Mouse (Mus musculus) frontal cortex, postnatal 10 days (tissue): ENCODE measurements around the gene Hnrnpa1.

Experiments
- DNase-seq, 2 experiments: peaks; one replicate each; pipeline ENCODE4 v3.0.0; 2022; ENCODE audit warnings: low spot score in 2 of 2, mixed read lengths in 1 of 2

Gene Hnrnpa1

DNA sequence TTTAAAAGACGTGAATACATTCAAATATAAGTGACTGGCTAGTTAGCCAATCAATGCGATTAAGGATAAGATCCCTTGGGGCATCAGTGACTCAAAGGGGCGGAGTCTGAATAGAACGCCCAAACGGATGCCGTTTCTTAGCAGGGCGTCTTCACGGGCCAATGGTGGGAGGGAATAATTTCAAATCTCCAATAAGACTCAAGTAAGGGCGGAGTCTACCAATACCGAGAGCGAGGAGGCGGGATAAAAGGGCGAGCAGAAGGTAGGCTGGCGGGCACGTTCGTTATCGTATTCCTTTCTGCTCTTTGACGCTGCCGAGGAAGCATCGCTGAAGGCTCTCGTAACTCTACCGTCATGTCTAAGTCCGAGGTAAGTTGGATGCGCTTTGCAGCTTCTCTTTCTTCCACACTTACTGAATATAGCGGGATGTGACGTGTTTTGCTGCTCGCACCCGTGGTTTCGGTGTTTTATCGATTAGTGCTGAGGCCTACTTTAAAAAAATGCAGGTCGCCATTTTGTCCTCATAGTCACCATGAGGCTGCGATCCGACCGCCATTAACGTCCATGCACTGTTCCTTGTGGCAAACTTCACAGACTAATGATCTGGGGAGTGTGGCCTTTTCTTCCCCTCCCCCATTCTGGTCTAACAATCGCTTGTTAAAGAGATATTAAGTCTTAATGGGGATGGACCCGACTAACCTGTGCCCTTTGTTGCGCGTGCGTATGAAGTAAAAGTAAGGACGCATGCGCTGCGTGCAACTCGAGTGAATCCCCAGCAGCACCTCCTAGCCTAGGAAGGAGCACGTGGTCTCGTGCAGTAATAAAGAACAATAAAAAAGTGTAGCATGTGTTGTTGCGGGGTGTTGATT lies at the start of gene Hnrnpa1:
TSS of gene Hnrnpa1 (plus strand) at position 273 of the 869 bp plus-strand sequence.
- DNase-seq: peak; percentile 91 to 95

DNA sequence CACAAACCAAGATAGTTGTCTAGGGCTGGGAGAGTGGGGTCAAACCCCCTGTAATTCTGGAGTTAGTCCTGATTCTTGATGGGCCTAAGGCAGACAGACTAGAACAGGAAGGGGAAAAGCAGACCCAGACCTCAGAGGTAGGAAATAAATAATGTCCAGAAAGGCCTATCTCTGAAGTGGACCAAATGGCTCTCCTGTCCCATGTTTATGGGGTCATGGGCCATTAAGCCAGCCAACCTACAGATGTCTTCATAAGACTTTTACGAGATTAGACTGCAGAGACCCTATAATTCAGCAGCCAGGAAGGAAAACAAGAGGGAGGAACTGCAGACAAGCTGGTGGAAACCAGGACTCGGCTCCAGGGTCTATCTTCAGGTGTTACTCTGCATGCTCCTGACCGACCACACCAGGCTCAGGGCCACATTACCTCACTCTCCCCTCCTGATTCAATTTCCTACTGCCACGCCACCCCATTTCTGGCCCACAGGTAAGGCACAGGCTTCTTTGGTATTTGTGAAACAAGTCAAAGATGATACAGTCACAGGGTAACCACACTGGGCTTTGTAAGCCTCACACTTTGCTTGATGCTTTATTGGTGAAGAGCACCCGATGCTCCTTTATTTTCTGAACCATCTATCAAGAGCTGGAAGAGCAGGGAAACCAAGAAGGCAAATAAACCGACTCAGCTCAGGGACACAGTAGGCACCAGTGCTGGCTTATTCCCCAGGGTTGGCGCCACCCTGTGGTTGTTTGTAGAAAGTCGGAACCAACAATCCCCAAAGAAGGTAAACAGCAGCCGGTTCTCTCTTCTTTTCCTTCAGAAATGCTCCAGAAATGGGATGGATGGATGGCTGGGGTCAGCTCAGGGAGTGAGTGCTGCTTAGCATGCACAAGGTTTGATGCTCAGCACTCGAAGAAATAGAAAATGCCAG lies 49.4 kb upstream of the Hnrnpa1 start:
- no peak for DNase-seq

DNA sequence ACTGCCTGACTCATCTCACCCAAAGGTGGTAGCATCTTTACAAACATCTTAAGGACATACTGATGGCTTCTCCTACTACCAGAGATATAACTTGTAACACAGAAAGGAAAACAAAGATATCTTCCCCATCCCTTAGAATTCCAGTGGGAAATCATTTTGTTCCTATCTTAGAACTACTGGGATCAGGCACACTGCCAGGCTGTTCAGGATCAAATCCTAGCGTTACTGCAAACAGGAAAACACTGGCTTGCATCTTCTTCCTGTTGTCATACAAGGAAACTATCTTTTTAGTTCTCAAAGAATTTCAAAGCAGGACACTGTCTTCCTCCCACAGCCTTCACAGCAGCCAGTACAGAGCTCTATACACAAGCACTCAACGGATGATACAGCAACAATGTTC lies 46.6 kb upstream of the Hnrnpa1 start:
- no peak for DNase-seq

DNA sequence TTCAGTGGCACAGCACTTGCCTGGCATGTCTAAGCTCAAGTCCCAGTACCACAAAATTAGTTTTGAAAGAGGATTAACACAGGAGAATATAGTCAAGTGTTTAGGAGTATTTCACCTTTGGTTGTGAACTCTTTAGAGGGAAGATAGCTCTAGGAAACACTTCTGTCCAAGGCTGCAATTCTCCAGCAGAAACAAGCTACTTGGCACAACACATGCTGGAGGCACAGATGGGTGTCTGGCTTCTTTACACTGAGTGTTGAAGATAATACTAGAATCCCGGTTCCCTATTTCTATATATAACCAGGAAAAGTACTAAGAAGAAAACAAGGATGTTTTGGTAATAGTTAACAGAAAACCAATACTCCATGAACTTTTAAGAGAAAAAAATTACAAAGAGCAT lies 43.4 kb upstream of the Hnrnpa1 start:
- no peak for DNase-seq

DNA sequence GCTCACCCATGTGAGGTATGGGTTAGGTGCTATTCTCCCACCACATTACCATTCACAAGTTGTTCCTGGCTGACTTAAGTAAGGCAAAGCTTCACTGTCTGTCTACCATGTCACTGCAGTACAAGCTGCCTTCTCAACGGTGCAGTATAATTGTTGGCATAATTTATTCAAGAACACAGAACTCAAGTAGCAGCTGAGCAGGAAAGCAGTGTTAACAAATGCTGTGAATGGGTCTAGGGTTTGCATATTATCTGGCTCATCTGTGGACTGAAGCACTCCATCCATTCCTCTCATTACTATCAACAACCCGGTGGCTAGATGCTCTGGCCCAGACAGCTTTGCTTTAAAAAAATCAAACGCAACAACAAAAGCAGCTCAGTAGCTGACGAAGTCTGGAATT lies 42.4 kb upstream of the Hnrnpa1 start:
- no peak for DNase-seq

DNA sequence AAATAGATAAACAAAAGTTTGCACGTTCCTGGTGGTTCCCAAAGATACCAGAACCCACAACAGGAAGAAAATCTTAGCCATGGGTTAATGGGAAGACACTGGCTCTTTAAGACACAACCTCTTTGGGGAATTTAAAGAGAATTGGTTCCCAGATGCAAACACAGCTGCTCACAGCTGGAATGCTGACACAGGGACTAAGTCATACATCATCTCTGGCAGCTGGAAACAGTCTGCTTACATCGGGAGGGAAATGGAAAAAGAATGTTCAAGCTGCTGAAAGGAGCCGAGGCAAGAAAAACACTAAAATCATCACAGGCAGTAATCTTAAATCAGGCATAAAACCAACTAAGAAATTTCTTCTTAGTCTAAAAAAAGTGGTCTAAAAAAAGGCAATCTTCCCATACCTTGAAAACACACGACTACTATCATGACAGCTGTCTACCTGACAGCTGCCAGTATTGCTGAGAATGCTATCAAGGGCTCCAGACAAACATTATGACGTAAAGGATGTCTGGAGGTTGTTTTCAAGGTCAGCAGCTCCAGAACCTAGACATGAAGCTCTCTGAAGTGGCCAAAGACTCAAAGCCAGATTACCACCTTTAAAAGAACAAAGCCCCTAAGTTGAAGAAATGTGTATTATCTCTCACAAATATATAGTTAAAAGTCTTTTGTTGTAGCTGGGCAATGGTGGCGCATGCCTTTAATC lies 38.0 kb upstream of the Hnrnpa1 start:
- DNase-seq: no peak

DNA sequence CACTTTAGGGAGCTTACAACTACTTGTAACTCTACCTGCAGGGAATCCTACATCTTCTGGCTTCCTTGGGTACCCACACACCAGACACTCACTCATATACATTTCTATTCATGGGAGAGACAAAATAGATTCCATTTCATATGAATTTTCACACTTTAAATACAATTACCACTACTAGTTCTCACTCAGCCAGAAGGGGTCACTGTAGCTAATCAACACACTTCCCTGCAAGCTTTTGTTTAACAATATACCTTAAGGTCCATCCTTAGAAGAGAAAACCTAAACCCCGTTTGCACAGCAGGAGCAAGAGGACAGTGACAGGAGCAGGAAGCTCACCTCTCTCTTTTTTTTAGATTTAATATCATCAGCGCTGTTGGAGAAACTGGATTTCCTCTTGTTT lies 35.1 kb upstream of the Hnrnpa1 start:
- DNase-seq: no peak

DNA sequence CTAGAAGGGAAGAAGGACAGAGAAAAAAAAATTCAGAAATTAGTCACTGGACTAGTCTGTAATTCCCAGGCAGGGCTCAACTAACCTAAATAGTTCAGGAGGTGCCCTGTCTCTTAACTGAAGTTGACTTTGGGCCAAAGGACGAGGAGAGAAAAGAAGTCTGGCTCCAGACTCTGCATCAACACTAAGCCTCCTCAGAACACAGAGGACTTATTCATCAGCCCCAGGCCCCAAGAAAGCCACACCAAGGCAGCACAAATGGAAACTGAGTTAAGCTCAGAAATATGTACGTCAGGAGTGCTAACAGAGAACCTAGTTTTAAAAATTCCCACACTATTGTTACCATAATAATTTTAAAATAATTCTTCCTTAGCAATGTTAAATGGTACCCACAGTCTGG lies 26.1 kb upstream of the Hnrnpa1 start:
- no peak for DNase-seq

DNA sequence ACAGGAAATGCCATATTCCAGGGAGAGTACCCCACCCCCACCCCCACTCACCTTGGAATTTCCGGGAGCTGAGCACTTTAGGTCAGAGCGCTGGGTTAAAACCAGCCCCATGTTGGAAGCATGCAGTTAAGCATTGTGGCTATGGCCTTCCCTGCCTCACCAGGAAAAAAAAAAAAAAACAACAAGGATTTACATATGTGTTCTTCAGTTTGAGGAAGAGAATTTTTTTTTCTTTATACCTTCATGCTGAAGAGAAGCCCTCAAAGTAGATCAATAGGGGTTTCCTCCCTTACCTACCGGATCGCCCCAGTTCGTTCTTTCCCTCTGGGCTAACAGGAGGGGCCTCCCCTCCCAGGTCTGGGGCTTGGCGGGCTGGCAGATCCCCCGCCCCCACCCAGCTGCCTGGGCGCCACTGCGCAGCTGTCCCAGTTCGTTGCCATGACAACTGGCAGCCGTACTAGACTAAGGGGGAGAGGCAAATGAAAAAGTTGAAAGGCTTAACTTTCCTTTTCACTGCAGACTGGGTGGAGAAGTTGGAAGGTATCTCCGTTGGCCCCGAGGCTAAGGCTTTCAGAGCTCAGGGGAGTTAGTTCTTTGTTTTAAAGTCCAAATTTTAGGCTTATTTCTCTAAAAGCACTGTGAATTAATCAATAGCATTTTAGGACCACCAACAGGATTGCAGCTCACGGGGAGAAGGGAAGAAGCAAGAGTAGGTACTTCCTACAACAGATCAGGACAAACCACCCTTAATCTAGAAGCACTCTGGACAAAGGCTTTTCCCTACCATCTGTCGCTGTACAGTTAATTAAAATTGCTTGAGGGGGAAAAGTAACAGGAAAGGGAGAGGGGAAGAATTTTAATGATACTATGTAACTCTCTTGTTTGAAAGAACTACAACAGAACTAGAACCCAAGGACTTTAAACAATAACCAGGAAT lies 25.0 kb upstream of the Hnrnpa1 start:
- DNase-seq: peak; percentile 87 to 90

DNA sequence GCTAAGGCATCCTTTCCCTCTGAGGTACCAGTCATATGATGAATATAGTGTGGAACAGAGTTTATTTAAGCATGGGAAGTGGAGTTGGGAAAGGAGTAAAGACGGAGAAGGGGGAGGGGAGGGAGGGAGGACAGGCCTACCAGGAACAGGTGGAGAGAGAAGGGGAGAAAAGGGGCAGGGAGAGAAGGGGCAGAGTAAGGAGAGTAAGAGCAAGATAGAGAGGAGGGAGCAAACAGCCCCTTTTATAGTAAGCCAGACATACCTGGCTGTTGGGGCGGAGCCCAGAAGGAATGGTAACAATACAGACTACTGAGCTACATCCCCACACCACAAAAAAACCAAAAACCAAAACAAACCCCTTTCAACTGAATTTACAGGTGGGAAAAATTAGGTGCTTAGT lies 24.2 kb upstream of the Hnrnpa1 start:
- DNase-seq: no peak

DNA sequence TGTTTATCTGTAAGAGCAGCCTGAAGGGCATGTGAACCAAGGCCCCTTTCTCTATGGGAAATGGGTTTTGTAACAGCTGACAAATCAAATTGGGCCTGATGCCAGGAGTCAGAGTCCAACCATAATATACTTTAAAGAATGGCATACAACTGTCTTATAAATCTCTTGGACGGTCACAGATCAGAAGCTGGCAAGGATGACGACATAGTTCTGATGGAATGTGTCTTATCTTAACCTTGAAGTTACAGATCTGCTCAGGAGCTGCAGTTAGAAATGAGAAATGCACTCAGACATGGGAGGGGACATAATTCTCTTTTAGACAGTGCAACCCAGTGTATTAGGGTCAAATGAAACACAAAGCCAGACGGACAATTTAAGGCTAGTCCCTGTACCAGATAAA lies 19.4 kb upstream of the Hnrnpa1 start:
- no peak for DNase-seq

DNA sequence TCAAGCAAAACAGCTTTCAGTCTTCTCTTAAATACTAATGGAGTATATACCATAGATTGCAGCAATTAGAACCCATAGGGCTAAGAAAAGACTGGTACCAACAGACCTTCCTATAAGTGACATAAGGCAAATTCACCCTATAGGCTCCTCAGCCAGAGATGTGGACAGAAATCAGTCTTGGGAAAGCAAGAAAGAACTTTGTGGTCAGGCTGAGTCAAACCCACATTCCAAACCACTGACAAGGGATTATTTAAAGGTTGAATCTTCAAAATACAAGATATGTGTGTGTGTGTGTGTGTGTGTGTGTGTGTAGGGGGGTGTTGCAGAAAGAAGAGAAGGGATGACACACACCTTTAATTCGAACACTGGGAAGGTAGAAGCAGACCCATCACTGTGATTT lies 18.8 kb upstream of the Hnrnpa1 start:
- DNase-seq: no peak

DNA sequence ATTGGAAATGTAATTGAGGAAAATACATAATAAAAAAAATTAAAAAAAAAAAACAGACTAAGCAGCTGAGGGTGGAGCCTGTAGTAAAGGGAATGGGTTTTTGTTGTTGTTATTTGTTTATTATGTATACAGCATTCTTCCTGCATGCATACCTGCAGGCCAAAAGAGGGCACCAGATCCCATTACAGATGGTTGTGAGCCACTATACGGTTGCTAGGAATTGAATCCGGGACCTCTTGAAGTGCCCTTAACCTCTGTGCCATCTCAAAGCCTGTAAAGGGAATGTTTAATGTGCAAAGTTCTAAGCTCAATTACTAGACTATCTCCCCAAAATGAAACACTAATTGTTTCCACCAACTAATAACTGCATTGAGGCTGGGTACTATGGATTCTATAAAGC lies 16.1 kb upstream of the Hnrnpa1 start:
- DNase-seq: no peak

DNA sequence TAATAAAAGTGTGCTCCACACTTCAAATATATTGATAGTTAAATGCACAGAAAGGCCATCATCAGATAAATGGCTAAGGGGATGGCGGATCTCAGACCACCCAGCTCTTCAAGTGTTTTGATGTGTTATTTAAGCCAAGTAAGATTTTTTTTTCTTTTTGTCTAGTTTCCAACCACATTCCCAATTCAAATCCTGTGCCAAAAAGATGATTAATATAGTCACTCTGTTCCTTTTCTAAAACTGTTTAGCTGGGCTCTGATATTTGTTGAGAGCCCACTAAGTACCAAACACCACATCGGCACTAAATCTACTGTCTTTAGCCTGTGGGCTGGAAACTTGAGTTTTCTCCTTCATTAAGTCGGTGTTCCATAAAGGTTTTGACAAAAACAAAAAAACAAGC lies 13.2 kb upstream of the Hnrnpa1 start:
- no peak for DNase-seq

DNA sequence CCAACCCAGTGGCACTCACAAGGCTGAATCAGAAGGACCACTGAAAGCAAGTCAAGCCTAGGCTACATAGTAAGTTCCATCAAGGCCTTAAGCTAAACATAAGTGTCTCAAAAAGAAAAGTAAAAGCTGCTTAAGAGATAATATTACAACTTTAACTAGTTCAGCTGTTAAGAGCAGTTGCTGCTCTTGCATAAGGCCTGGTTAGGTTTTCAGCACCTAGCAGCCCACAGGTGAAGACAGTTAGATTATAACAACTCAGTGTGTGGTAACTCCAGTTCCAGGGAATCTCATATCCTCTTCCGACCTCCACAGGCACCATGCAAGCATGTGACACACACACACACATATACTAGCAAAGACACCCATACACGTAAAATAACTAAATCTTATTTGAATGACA lies 12.7 kb upstream of the Hnrnpa1 start:
- no peak for DNase-seq

DNA sequence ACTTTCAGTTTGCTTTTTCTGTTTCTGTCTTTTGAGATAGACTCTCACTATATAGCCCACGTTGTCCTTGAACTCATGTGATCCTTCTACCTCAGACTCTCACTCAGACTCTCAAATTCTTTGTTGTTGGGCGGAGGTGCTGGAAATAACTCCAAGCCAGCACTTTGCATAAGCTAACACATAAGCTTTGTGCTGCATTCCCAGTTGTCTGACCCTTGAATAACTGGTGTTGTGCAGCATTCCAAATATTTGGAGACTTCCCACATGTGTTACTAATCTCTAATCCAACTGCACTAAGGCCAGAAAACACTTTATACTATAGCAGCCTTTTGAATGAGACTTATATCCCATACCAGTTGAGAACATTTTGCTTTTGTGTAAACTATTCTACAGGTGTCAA lies 11.3 kb upstream of the Hnrnpa1 start:
- DNase-seq: no peak

DNA sequence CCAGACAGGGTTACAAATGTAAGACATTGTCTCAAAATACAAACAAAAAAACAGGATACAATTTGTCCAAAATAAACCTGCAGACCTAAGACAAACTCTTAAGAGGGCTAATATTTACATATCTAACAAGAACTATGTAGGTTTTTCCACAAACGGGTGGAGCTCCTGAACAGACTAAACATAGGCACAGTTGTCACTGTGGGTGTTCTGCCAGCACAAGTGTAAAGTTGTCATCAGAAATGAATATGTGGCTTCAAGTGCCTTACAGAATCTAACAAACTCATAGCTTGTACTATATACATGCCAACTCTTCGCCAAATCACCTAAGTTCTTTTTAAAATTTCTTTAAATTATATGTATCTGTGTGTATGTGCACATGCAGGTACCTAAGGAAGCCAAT lies 7.1 kb upstream of the Hnrnpa1 start:
- DNase-seq: no peak

DNA sequence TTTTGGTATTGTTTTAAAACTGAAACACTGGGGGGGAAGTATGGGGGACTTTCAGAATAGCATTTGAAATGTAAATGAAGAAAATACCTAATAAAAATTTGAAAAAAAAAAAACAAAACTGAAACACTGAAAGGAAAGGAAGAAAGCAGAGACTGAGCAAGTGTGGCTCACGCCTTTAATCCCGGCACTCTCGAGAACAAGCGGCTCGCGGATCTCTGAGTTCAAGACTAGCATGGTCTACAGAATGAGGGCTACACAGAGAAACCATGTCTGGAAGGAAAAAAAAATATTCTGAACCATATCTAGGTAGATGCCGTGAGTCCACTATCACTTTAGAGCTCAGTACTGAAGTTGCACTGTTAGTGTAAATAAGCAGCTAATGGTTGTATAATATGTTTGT lies 2.9 kb upstream of the Hnrnpa1 start:
- DNase-seq: no peak

DNA sequence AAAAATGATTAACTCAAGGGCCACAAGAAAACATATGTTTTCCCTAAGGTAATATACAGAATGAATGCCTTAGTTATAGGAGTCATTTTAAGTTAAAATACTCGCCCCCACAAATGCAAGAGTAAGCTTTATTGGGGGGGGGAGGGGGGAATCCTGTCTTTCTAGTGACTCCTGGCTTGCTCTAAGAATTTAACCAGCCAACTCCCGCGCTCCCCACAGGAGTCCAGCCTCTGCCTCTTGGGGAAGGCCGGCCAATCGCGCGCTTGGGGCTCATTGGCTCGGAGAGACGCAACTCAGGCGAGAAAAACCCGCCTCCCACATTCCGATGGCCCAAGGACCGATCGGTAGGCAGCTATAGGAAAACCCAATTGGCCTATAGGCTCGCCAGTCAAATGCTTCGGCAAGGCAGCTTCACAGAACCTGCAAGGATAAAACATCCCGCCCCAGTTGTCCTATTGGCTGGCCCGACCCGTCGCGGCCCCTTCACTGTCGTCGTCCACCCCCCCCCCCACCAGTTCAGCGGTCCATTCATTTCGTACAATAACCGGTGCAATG lies 1.0 kb upstream of the Hnrnpa1 start:
- peak; percentile 92 to 96 for DNase-seq

DNA sequence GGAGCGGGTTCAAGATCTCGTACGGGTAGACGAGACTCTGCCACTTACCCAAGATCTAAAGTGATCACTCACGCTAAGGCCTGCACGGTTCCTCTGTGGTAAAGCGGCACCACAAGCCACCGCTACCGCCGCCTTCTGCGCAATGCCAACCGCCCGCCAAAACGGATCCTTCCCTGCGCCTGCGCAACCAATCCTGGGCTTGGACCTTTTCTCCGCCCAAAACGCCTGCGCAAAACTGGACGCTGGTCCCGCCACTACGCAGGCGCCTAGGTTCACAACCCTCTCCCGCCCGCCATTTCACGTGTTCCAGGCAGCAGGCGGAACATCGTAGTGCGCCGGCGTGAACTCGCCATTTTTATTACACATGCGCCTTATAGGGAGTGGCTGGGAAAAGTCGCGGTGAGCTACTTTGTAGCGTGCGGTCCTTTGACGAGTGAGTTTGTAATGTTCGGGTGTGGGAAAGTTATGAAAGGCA lies 510 bp upstream of the Hnrnpa1 start, which contains the start of gene Cbx5:
TSS of gene Cbx5 (minus strand) at position 132 of the 475 bp plus-strand sequence.
- DNase-seq: peak; percentile 96 to 98
